ENCODE assay signal across 8 mouse cellular contexts in the genomic region with DNA sequence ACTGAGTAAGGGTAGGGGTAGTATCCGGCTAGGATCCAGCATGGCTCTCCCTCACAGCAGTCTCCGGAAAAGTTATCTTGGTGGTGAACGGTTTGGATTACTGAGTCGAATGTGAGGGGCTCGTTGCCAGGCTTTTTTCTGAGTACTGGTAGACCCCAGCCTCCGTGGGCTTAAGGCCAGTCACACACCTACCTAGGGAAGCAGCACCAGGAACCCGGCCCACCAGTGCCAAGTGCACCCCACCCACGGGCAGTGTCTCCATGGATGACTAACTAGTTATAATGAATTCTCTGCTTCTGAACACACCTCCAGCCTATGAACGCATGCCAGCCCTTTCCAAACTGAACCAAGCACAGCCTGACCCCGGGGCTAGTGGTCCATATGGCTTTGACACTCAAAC. TPM values are rescaled to one million over a fixed set of nuclear protein-coding genes. Genes with fewer than 3 reads are reported as not detected.
DNase-seq lines count a peak whose midpoint lies in the region; ATAC-seq and TF ChIP-seq lines count a peak whose summit lies in the region.

No protein-coding gene starts in this region.

- H3K4me3 ChIP-seq in heart, embryonic 16.5 days (ENCODE audit: low read length), result peak overlapping the region; percentile 76
- peak overlapping the region; percentile 80 for H3K4me3 ChIP-seq in embryonic facial prominence, embryonic 10.5 days
- peak overlapping the region; percentile 68 for H3K4me3 ChIP-seq in limb, embryonic 13.5 days
- peak overlapping the region; percentile 61 for H3K4me3 ChIP-seq in stomach, postnatal 0 days (ENCODE audit: low read depth, low read length)

- no peak overlapping the region for H3K9ac ChIP-seq in heart, embryonic 16.5 days (ENCODE audit: low read length)
- no peak overlapping the region for H3K9ac ChIP-seq in limb, embryonic 13.5 days
- no peak overlapping the region for H3K9ac ChIP-seq in stomach, postnatal 0 days (ENCODE audit: low read length)

- peak overlapping the region; percentile 100 for H3K4me2 ChIP-seq in heart, embryonic 16.5 days (ENCODE audit: low read depth, low read length)
- peak overlapping the region; percentile 99 for H3K4me2 ChIP-seq in limb, embryonic 13.5 days (replicated peaks)
- H3K4me2 ChIP-seq in stomach, postnatal 0 days (replicated peaks; ENCODE audit: low read depth), result peak overlapping the region; percentile 96

- H3K36me3 ChIP-seq in heart, embryonic 16.5 days (ENCODE audit: control insufficient read depth, insufficient read depth), result no peaks in the 10 kb centered on the region
- H3K36me3 ChIP-seq in embryonic facial prominence, embryonic 10.5 days (replicated peaks), result no peaks in the 10 kb centered on the region
- no peaks in the 10 kb centered on the region for H3K36me3 ChIP-seq in limb, embryonic 13.5 days
- H3K36me3 ChIP-seq in stomach, postnatal 0 days (ENCODE audit: control insufficient read depth, insufficient read depth, low read length), result no peaks in the 10 kb centered on the region

- H3K4me1 ChIP-seq in heart, embryonic 16.5 days (ENCODE audit: control insufficient read depth, insufficient read depth, low read length), result peaks cover 7% of the 10 kb centered on the region
- peaks cover 38% of the 10 kb centered on the region for H3K4me1 ChIP-seq in embryonic facial prominence, embryonic 10.5 days
- peaks cover 33% of the 10 kb centered on the region for H3K4me1 ChIP-seq in limb, embryonic 13.5 days
- no peaks in the 10 kb centered on the region; the same call in 1 of the 2 replicates for H3K4me1 ChIP-seq in stomach, postnatal 0 days (replicated peaks; ENCODE audit: control insufficient read depth, insufficient read depth)

- no peaks in the 10 kb centered on the region for H3K9me3 ChIP-seq in heart, embryonic 16.5 days (replicated peaks; ENCODE audit: control insufficient read depth, low read length)
- no peaks in the 10 kb centered on the region for H3K9me3 ChIP-seq in embryonic facial prominence, embryonic 10.5 days
- no peaks in the 10 kb centered on the region for H3K9me3 ChIP-seq in limb, embryonic 13.5 days
- no peaks in the 10 kb centered on the region for H3K9me3 ChIP-seq in stomach, postnatal 0 days (ENCODE audit: control insufficient read depth, low read length)

- no peak for ATAC-seq in heart, embryonic 16.5 days (replicated peaks; ENCODE audit: extremely low read depth, insufficient read depth, low FRiP score)
- no peak for ATAC-seq in limb, embryonic 13.5 days (ENCODE audit: low FRiP score, low read depth)
- ATAC-seq in stomach, postnatal 0 days (ENCODE audit: low FRiP score, low TSS enrichment), result 0 out of 2 replicates have a peak, but pooled peaks have one; percentile 13

- no peak for DNase-seq in heart, postnatal 25 days (ENCODE audit: low spot score)
- DNase-seq in embryonic facial prominence, embryonic 10.5 days (ENCODE audit: low spot score), result no peak
- peak; percentile 23 to 42 for DNase-seq in frontal cortex, postnatal 10 days (ENCODE audit: low spot score in 2 of 2)
- DNase-seq in stomach, postnatal 0 days (ENCODE audit: low spot score), result no peak
- no peak for DNase-seq in adipocyte (ENCODE audit: low spot score)
- no peak for DNase-seq in lung, postnatal 10 days

- no peak for TF ChIP-seq EP300 in stomach, postnatal 0 days (optimal IDR thresholded peaks at IDR 0.05)

- intact Hi-C loops in heart, postnatal 25 days (cut with DNase I), result no loop called here

- H3K27ac ChIP-seq in heart, embryonic 16.5 days (ENCODE audit: low read length), result no peak overlapping the region
- H3K27ac ChIP-seq in embryonic facial prominence, embryonic 10.5 days (replicated peaks), result peak overlapping the region; percentile 85
- H3K27ac ChIP-seq in limb, embryonic 13.5 days, result no peak overlapping the region
- H3K27ac ChIP-seq in stomach, postnatal 0 days (replicated peaks), result no peak overlapping the region

- 9% methylated on average over 10 of the region's 10 CpGs for WGBS in heart, embryonic 16.5 days
- 8% methylated on average over 10 of the region's 10 CpGs for WGBS in embryonic facial prominence, embryonic 10.5 days
- 10% methylated on average over 10 of the region's 10 CpGs for WGBS in limb, embryonic 13.5 days
- WGBS in stomach, postnatal 0 days, result 9% methylated on average over 10 of the region's 10 CpGs

- TF ChIP-seq CTCF in stomach, postnatal 0 days (IDR thresholded peaks at IDR 0.05; ENCODE audit: low read depth), result no peak

- H3K27me3 ChIP-seq in heart, embryonic 16.5 days (ENCODE audit: control insufficient read depth, insufficient read depth, low read length), result peaks cover 73% of the 10 kb centered on the region
- H3K27me3 ChIP-seq in embryonic facial prominence, embryonic 10.5 days (replicated peaks; ENCODE audit: low read depth, poor library complexity, severe bottlenecking), result peaks cover 85% of the 10 kb centered on the region
- H3K27me3 ChIP-seq in limb, embryonic 13.5 days, result peaks cover 85% of the 10 kb centered on the region
- no peaks in the 10 kb centered on the region; the same call in 1 of the 2 replicates for H3K27me3 ChIP-seq in stomach, postnatal 0 days (ENCODE audit: control insufficient read depth, insufficient read depth, low read length)

RNA-seq across cellular contexts. Expression of a gene that starts 1.6 kb away (rescaled TPM):
- 0.34 and 0.54 TPM in 2 replicates for polyA plus RNA-seq in heart, embryonic 16.5 days (2015; fragmentation: Nextera tagmentation; extraction: Ambion mirVana)
- total RNA-seq in heart, postnatal 25 days (2021), result under 1 TPM; 0.31 to 0.60 TPM
- polyA plus RNA-seq in embryonic facial prominence, embryonic 10.5 days (2016; fragmentation: Nextera tagmentation; extraction: Ambion mirVana), result 1.8 and 1.9 TPM in 2 replicates
- polyA plus RNA-seq in limb, embryonic 13.5 days (2015; fragmentation: Nextera tagmentation; extraction: Ambion mirVana), result 5.3 and 6.0 TPM in 2 replicates
- 0.98 and 1.1 TPM in 2 replicates for polyA plus RNA-seq in stomach, postnatal 0 days (2015; fragmentation: Nextera tagmentation; extraction: Ambion mirVana)

Comparison
In these comparisons a context has a peak if more than half of its experiments do, and no peak if none do; other contexts are left out.
1. DNase-seq: peak in frontal cortex, postnatal 10 days (2 of 2); none in heart, postnatal 25 days (single experiment), embryonic facial prominence, embryonic 10.5 days (single experiment), stomach, postnatal 0 days (single experiment), adipocyte (single experiment) and lung, postnatal 10 days (single experiment).
2. Peak in every context shown above with its lines, with median percentiles within 50 percentile points of each other: H3K4me2 ChIP-seq and H3K4me3 ChIP-seq.